Mouse (Mus musculus) heart, adult 2 months (tissue): Measurements from ENCODE around the gene Coro2b. TPM values are rescaled to one million over a fixed set of nuclear protein-coding genes. Genes with fewer than 3 reads are reported as not detected.

Source experiments
- DNase-seq, 2 experiments: peaks; one replicate each; pipeline ENCODE4 v3.0.0; 2021
- H3K27ac ChIP-seq: fragments of 200-600 bp; 2 replicates; pipeline ENCODE4 v1.8.1; 2022
- H3K27me3 ChIP-seq: fragments of 200-500 bp; 2 replicates; pipeline ENCODE4 v1.6.1; 2012; ENCODE audit warnings: mild to moderate bottlenecking, low read length, inconsistent platforms, mixed read lengths; ENCODE audit not compliant: control insufficient read depth, insufficient read depth
- H3K36me3 ChIP-seq: fragments of 200-500 bp; 2 replicates; pipeline ENCODE4 v1.6.1; 2012; ENCODE audit warnings: low read length, inconsistent platforms; ENCODE audit not compliant: control insufficient read depth, insufficient read depth
- H3K4me1 ChIP-seq: fragments of 200-500 bp; 2 replicates; pipeline ENCODE4 v1.6.1; 2011; ENCODE audit warnings: low read length; ENCODE audit not compliant: control insufficient read depth, insufficient read depth
- H3K4me3 ChIP-seq: fragments of 200-600 bp; 2 replicates; pipeline ENCODE4 v1.8.1; 2022
- H3K79me2 ChIP-seq: fragments of 200-500 bp; replicated peaks from 2 replicates; pipeline ENCODE4 v1.6.1; 2012; ENCODE audit warnings: mild to moderate bottlenecking, inconsistent platforms, low read length, moderate library complexity, mixed read lengths; ENCODE audit not compliant: control insufficient read depth, insufficient read depth
- H3K9ac ChIP-seq: fragments of 200-500 bp; 2 replicates; pipeline ENCODE4 v1.6.1; 2012; ENCODE audit warnings: low read depth, mild to moderate bottlenecking, control low read depth, inconsistent platforms, low read length, mixed read lengths
- CTCF ChIP-seq: fragments of 200-600 bp; IDR thresholded peaks from 2 replicates; pipeline ENCODE4 v1.8.1; 2022; ENCODE audit warnings: antibody characterized with exemption, mild to moderate bottlenecking, moderate library complexity
- EP300 ChIP-seq: fragments of 200-500 bp; IDR thresholded peaks from 2 replicates; pipeline ENCODE4 v1.6.1; 2011; ENCODE audit warnings: low read depth, low read length, control low read depth; ENCODE audit not compliant: insufficient read depth
- POLR2A ChIP-seq: fragments of 200-500 bp; IDR thresholded peaks from 2 replicates; pipeline ENCODE4 v1.6.1; 2011; ENCODE audit warnings: mild to moderate bottlenecking, low read depth, low read length, control low read depth; ENCODE audit not compliant: insufficient read depth
- WGBS: fragments of 180-500 bp; shearing (Covaris S2); methylation state at CpG from one replicate; pipeline ENCODE4 v1.1.7; 2018; 5-methylcytosine and 5-hydroxymethylcytosine counted together
- intact Hi-C: fragments of 180-260 bp; cut with DNase I; formaldehyde crosslinking; loops from one replicate; pipeline ENCODE4 v1.15.1; 2025
- polyA plus RNA-seq: library from polyadenylated mRNA; depleted of rRNA; stranded (reverse); fragments of >200 nt; gene quantifications from 2 replicates; pipeline ENCODE4 v1.2.3, GENCODE M21; 2012
- total RNA-seq, 2 experiments: library from RNA; stranded (reverse); gene quantifications; 2 replicates each; pipeline ENCODE4 v1.2.3; 2021

The Coro2b gene
- total and polyA plus RNA-seq, 3 experiments: 10.1 to 17.2 (median 11.6) TPM

GRCm38 (mm10) chr9:62560006-62560405, 23.2 kb upstream of the Coro2b start:
- Histone ChIP-seq H3K27me3 (no peaks in the 10 kb centered on the region), H3K4me3 (no peak overlapping the region), H3K9ac (no peak overlapping the region), H3K36me3 (no peaks in the 10 kb centered on the region), H3K79me2 (no peaks in the 10 kb centered on the region), H3K4me1 (peaks cover 4% of the 10 kb centered on the region), H3K27ac (peak overlapping the region; percentile 60)
- WGBS: 23% methylated on average over 5 of the region's 5 CpGs
- DNase-seq: peak; percentile 80 to 89
- intact Hi-C loops: no loop called here
- TF ChIP-seq CTCF (0 out of 2 replicates have a peak, but pooled peaks have one; percentile 6), EP300 (no peak)

GRCm38 (mm10) chr9:62559446-62559845, 22.6 kb upstream of the Coro2b start:
- 74% methylated on average over 3 of the region's 3 CpGs for WGBS
- Histone ChIP-seq H3K4me3 (no peak overlapping the region), H3K9ac (no peak overlapping the region), H3K27ac (peak overlapping the region; percentile 60), H3K79me2 (no peaks in the 10 kb centered on the region), H3K4me1 (peaks cover 4% of the 10 kb centered on the region), H3K27me3 (no peaks in the 10 kb centered on the region), H3K36me3 (no peaks in the 10 kb centered on the region)
- TF ChIP-seq POLR2A: no peak
- no peak for TF ChIP-seq EP300
- no peak for TF ChIP-seq CTCF
- DNase-seq: peak in 1 of 2 experiments; percentile 9
- intact Hi-C loops: loop anchor here (5.0 to 10.0 kb wide), 3 partner anchors 218 to 595 kb away; no protein-coding TSS in a partner anchor

GRCm38 (mm10) chr9:62558058-62558457, 21.2 kb upstream of the Coro2b start:
- DNase-seq: no peak
- Histone ChIP-seq H3K27ac (no peak overlapping the region), H3K4me3 (no peak overlapping the region), H3K4me1 (peaks cover 4% of the 10 kb centered on the region), H3K9ac (no peak overlapping the region), H3K27me3 (no peaks in the 10 kb centered on the region), H3K36me3 (no peaks in the 10 kb centered on the region), H3K79me2 (no peaks in the 10 kb centered on the region)
- intact Hi-C loops: loop anchor here (5.0 to 10.0 kb wide), 3 partner anchors 219 to 593 kb away; no protein-coding TSS in a partner anchor
- WGBS: 92% methylated on average over 8 of the region's 8 CpGs
- TF ChIP-seq CTCF (no peak), EP300 (no peak), POLR2A (no peak)

- H3K36me3 ChIP-seq: no peaks in the 10 kb centered on the region
- no peak overlapping the region for H3K9ac ChIP-seq
- H3K27ac ChIP-seq: no peak overlapping the region
- intact Hi-C loops: loop anchor here (5.0 to 10.0 kb wide), 3 partner anchors 221 to 592 kb away; no protein-coding TSS in a partner anchor
- H3K4me3 ChIP-seq: no peak overlapping the region
- H3K4me1 ChIP-seq: peaks cover 4% of the 10 kb centered on the region
- no peak for TF ChIP-seq POLR2A
- no peak for TF ChIP-seq EP300
- TF ChIP-seq CTCF: no peak
- DNase-seq: no peak
- no peaks in the 10 kb centered on the region for H3K27me3 ChIP-seq
- no peaks in the 10 kb centered on the region for H3K79me2 ChIP-seq
- 96% methylated on average over 6 of the region's 6 CpGs for WGBS
Measured at GRCm38 (mm10) chr9:62556748-62557147, 19.9 kb upstream of the Coro2b start.

GRCm38 (mm10) chr9:62555258-62555856, 18.5 kb upstream of the Coro2b start:
- Histone ChIP-seq H3K79me2 (no peaks in the 10 kb centered on the region), H3K4me3 (no peak overlapping the region), H3K9ac (no peak overlapping the region), H3K27me3 (no peaks in the 10 kb centered on the region), H3K36me3 (no peaks in the 10 kb centered on the region), H3K27ac (no peak overlapping the region), H3K4me1 (peaks cover 4% of the 10 kb centered on the region)
- no peak for TF ChIP-seq POLR2A
- TF ChIP-seq CTCF: peak; percentile 80
- WGBS: 62% methylated on average over 5 of the region's 5 CpGs
- intact Hi-C loops: loop anchor here (5.0 to 10.0 kb wide), 3 partner anchors 222 to 591 kb away; no protein-coding TSS in a partner anchor
- no peak for DNase-seq

GRCm38 (mm10) chr9:62554606-62555005, 17.8 kb upstream of the Coro2b start:
- intact Hi-C loops: loop anchor here (5.0 to 10.0 kb wide), 3 partner anchors 223 to 590 kb away; no protein-coding TSS in a partner anchor
- Histone ChIP-seq H3K27ac (no peak overlapping the region), H3K4me3 (no peak overlapping the region), H3K4me1 (peaks cover 1% of the 10 kb centered on the region), H3K27me3 (no peaks in the 10 kb centered on the region), H3K36me3 (no peaks in the 10 kb centered on the region), H3K79me2 (no peaks in the 10 kb centered on the region), H3K9ac (no peak overlapping the region)
- TF ChIP-seq EP300 (no peak), POLR2A (no peak), CTCF (no peak)
- 75% methylated on average over 3 of the region's 3 CpGs for WGBS
- DNase-seq: no peak
